Mouse (Mus musculus) heart, adult 11 months (tissue): ENCODE measurements around the gene Add3.

ENCODE experiments used
- DNase-seq: peaks from one replicate; pipeline ENCODE4 v3.0.0; 2022

Add3 gene

DNA sequence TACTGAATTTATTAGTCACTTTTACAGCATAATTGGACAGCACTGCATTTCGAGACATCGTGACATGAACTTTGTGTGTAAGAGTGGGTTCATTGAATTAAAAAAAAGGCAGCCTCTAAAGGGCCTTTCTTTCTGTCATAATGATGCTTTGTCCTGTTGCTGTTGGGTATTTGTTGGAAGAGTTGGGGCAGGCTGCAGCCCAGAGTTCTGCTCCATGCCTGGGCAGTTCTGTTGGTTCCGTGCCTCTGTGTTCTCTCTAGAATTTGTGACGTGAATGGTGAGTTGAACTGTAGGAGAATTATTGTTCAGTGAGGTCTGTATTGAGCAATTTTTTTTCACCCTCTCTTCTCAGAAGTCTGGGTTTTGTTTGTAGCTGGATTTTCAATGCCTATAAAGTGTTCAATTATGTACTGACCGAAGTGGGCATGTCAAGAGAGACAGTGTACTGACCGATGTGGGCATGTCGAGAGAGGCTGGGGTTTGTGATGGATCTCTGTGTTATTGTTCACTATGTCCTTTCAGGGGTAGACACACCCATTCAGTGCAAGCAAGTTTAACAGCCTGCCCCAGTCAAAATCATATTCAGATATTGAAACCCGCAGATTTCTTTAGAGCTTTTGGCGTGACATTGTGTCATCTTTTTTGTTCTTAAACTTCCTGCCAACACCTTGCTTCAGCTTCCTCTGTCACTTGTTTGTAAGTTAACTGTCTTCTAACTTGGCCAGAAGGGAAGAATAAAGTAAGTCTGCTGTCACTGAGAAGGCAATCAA is 54.7 kb downstream of the Add3 start:
- peak; percentile 84 for DNase-seq

GRCm38 (mm10) chr19:53196961-53197360 is 56.7 kb downstream of the Add3 start:
- DNase-seq, result peak; percentile 78

DNA sequence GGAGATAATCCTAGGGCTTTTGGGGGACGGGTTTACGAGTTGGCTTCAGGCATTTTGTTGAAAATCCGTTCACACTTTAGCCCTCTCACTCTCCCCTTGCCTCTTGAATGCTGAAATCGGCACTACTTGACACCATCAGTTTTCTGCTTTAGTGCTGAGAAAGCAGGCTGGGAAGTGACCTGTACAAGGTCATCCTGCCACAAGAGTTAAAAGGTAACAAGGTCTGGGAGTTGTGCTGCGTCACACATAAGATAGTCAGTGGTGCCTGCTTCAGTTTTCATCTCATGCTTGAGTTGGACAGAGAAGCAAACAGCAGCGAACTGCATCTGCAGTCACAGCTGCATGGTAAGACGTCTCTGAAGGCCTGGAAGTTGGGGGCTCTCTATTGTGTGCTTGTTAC is 57.5 kb downstream of the Add3 start:
- peak; percentile 68 for DNase-seq

DNA sequence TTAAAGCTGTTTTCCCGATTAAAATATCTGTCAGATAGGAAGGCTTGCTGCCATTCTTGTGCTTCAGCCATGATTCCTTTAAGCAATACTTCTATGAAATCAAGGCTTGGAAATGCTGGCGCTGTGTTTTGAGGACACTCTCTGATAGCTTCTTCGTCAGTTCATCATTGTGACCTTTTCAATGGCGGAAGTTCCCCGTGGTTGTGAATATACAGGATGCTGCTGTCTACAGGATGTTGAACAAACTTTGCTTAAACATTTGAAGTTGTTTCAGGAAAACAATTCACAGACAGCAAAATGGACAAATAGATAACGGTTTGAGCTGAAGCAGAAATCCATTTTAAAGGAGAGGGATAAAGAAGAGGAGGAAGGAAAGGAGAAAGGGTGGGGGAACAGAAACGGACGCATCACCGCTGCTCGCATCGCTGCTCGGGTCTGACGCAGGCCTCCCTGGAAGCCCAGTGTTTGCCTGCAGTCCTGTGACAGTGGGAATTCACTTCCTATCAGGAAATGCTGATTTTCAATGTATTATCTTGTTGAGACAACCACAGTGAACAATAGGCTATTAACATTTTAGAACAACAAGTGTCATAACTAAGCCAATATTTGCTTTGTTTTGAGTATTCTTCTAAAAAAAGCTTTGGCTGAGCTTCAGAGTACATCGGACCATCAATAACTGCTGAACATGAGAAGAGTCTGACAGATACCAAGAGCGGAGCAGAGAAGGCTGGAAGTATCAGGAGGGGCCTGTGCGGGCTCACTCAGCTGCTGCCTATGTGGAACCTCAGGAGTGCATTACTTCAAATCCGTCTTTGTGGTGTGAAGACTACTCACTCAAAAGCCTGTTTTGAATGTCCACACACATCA is 58.7 kb downstream of the Add3 start:
- DNase-seq, result peak; percentile 93

DNA sequence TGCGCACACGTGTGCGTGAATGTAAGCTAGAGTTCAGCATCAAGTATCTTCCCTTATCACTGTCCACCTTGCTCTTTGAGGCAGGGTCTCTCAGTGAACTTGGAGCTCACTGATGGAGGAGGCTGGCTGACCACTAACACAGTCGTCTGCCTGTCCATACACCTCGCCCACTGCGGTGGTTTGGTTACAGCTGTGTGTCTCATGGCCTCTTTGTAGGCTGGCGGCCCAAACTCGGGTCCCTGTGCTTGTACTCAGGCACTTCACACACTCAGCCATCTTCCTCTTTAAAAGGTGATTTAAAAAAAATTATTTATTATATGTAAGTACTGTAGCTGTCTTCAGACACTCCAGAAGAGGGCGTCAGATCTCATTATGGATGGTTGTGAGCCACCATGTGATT is 59.5 kb downstream of the Add3 start:
- DNase-seq, result peak; percentile 72

GRCm38 (mm10) chr19:53202116-53202515 is 61.9 kb downstream of the Add3 start:
- peak; percentile 74 for DNase-seq

- DNase-seq, result peak; percentile 86
Measured at GRCm38 (mm10) chr19:53206986-53207385, 66.7 kb downstream of the Add3 start.

- DNase-seq, result peak; percentile 50
Measured at GRCm38 (mm10) chr19:53208830-53209229, 68.6 kb downstream of the Add3 start.

DNA sequence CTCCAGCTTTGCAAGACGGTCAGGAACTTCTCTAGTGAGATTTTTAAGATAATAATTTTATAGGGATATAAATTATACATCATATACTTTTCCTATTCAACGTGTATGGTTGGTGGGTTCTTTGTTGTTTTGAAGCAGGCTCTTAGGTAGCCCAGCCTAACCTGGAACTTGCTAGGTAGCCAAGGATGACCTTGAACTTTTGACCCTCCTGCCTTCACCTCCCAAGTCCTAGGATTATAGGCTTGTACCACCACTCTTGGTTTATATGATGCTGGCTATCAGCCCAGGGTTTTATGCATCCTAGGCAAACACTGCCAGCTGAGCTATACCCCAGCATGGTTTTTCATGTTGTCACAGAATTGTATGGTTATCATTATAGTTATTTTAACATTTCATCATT is 70.0 kb downstream of the Add3 start:
- peak; percentile 60 for DNase-seq

DNA sequence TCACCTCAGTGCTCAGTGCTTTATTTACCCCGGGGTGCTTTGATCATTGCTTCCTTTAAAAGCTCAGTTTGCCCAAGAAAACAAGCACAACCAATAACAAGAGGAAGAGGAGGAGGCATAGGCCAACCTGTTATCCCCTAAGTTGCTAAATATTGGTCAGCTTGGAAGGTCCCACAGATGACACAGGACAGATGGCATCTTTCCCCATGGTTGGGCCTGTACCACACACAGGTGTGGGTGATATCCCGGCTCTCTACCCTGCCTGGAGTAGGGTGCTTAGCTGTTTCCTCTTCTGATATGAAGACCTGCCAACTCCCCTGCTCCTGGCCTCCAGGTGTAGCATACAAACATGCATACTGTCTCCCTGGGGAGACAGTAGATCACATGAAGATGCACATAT is 75.1 kb downstream of the Add3 start:
- DNase-seq, result peak; percentile 53

GRCm38 (mm10) chr19:53216761-53217538 is 76.7 kb downstream of the Add3 start:
- DNase-seq, result peak; percentile 81

- peak; percentile 94 for DNase-seq
Measured at GRCm38 (mm10) chr19:53217837-53218236, 77.6 kb downstream of the Add3 start.

- DNase-seq, result peak; percentile 84
Measured at GRCm38 (mm10) chr19:53219305-53219704, 79.1 kb downstream of the Add3 start.

DNA sequence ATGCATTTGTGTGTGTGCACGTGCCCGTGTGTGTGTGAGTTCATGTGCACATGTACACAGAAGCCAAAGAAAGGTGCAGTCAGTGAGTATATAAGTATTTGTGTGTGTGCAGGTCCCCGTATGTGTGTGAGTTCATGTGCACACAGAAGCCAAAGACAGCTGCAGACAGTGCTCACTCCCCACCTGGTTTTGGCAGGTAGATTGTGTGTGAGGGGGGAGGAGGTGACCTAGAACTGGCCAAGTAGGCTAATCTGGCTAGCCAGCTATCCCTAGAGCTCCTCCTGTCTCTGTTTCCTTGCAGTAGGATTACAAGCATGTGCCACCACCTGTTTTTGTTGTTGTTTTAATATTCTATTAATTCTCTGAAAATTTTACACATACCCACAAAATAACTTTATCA is 80.9 kb downstream of the Add3 start:
- peak; percentile 84 for DNase-seq

DNA sequence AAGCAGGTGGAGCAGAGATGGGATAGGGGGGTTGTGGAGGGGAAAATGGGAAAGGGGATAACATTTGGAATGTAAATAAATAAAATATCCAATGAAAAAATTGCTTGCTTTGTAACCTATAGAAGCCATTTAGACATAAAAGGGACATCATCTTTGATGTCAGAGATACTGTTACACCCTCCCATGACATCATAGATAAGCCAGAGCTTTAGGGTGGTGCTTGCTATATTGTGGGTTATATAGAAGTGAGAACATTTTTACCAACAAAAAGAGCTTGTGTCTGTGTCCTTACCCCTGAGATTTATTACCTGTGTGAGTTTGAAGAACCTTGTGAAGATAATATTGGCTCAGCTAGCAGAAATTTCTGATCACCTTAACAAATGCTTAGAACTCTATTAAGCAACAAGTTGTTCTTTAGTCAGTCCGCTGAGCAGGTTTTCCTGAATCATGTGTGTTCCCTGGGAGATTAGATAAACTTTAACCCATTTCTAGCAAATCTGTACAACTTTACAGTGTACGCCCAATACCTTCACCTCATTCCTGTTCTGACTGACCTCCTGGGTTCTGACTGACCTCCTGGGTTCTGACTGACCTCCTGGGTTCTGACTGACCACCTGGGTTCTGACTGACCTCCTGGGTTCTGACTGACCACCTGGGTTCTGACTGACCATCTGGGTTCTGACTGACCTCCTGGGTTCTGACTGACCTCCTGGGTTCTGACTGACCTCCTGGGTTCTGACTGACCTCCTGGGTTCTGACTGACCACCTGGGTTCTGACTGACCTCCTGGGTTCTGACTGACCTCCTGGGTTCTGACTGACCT is 85.2 kb downstream of the Add3 start:
- peak; percentile 12 for DNase-seq

GRCm38 (mm10) chr19:53226651-53227050 is 86.4 kb downstream of the Add3 start:
- peak; percentile 91 for DNase-seq

GRCm38 (mm10) chr19:53228064-53228794 is 88.0 kb downstream of the Add3 start:
- no peak for DNase-seq

- no peak for DNase-seq
Measured at GRCm38 (mm10) chr19:53230942-53231815, 90.9 kb downstream of the Add3 start.

GRCm38 (mm10) chr19:53233586-53233985 is 93.3 kb downstream of the Add3 start:
- DNase-seq, result no peak

DNA sequence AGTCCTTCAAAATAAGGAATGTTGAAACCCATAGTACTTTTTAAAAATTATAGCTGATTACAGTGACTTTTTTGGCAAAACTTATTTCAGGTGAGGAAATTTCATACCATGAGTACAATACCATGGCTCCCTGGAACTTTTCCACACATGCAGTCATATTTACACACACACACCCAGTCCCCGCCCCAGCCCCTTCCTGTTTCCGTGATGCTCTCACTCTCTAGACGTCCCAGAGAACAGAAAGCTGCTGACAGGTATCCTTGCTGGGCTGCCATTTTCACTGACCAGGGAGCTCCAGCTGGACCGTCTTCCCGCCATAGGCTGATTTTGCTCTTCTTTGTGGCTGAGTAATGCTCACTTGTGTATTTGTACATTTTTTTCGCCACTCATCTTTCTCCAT is 101.6 kb downstream of the Add3 start:
- peak; percentile 89 for DNase-seq

DNA sequence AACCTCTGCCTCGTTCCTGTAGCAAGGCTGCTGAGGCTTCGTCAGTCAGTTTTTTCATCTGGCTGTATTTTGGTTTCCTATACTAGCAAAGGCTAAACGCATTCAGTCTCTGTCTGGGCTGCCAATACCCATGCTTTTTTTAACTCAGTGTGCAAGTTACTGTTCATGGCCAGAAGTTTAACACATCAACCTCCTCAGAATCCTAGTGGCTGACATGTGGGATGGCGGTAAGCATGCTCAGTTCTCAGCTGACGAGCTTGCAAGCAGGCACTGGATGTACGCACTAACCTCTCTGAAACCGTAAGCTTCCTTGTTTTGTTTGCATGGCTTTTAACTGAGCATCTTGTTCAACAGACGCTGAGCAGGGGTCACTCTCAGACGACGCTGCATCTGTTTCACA is 103.7 kb downstream of the Add3 start:
- peak; percentile 82 for DNase-seq
